Mouse (Mus musculus): ENCODE measurements around the gene Rbm20.

DNA sequence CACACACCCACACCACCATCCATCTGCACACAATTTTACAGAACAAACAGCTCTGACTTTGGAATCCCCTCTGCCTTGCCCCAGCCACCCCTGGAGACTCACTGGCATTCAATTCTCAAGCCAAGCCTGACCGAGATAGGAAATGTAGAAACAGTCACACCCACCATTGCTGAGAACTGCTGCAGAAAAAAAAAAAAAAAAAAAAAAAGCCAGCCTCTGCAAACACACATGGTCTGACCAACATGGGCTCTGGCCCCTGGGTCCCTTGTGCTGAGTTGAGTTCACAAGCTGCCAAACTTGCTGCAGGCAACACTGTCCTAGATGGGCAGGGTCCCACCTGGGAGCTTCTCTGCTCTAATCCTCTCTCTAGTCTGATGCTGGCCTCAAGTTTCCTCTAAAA is 200.7 kb downstream of the Rbm20 start:
- TF ChIP-seq CTCF (IDR thresholded peaks at IDR 0.05; ENCODE audit: low read depth, low read length) (no peak), POLR2A (IDR thresholded peaks at IDR 0.05; ENCODE audit: insufficient read depth, low read length) (no peak)
